Mouse (Mus musculus) liver, adult 2 months (tissue): ENCODE measurements around the gene Cped1.

Source experiments
- CTCF ChIP-seq: fragments of 200-500 bp; IDR thresholded peaks from 2 replicates; pipeline ENCODE4 v1.5.1; 2011; ENCODE audit warnings: low read depth, low read length, control low read depth
- POLR2A ChIP-seq: fragments of 200-500 bp; IDR thresholded peaks from 2 replicates; pipeline ENCODE4 v1.6.1; 2011; ENCODE audit warnings: low read length, control low read depth; ENCODE audit not compliant: insufficient read depth; ENCODE audit errors: extremely low read depth

GRCm38 (mm10) chr6:22104211-22104610 lies 118.5 kb downstream of the Cped1 start:
- no peak for TF ChIP-seq CTCF
- no peak for TF ChIP-seq POLR2A
